Mouse (Mus musculus) small intestine, adult 2 months (tissue): ENCODE measurements around the gene Kndc1. TPM values are rescaled to one million over a fixed set of nuclear protein-coding genes. Genes with fewer than 3 reads are reported as not detected.
A peak's percentile ranks its signal among the peaks of the same experiment; 100 is the strongest.

Experiments used
- H3K27ac ChIP-seq: fragments of 200-500 bp; 2 replicates; pipeline ENCODE4 v1.5.1; 2012; ENCODE audit warnings: low read depth, low read length, control low read depth, inconsistent platforms; ENCODE audit not compliant: insufficient read depth
- H3K27me3 ChIP-seq: fragments of 200-500 bp; 2 replicates; pipeline ENCODE4 v1.6.1; 2012; ENCODE audit warnings: mild to moderate bottlenecking, moderate library complexity, low read length, inconsistent platforms; ENCODE audit not compliant: control insufficient read depth, insufficient read depth
- H3K36me3 ChIP-seq: fragments of 200-500 bp; 2 replicates; pipeline ENCODE4 v1.6.1; 2012; ENCODE audit warnings: mild to moderate bottlenecking, low read length, control low read depth, inconsistent platforms; ENCODE audit not compliant: control insufficient read depth, insufficient read depth
- H3K4me1 ChIP-seq: fragments of 200-500 bp; 2 replicates; pipeline ENCODE4 v1.6.1; 2012; ENCODE audit warnings: low read length, inconsistent platforms, mixed read lengths; ENCODE audit not compliant: control insufficient read depth, insufficient read depth, insufficient read length
- H3K4me3 ChIP-seq: fragments of 200-500 bp; 2 replicates; pipeline ENCODE4 v1.5.1; 2012; ENCODE audit warnings: low read depth, mild to moderate bottlenecking, control low read depth, inconsistent platforms, low read length, moderate library complexity
- CTCF ChIP-seq: fragments of 200-500 bp; IDR thresholded peaks from 2 replicates; pipeline ENCODE4 v1.5.1; 2012; ENCODE audit warnings: low read depth, mild to moderate bottlenecking, control low read depth, inconsistent platforms, low read length, moderate library complexity, mixed read lengths; ENCODE audit not compliant: insufficient replicate concordance, insufficient read length; ENCODE audit errors: extremely low read depth
- POLR2A ChIP-seq: fragments of 200-500 bp; IDR thresholded peaks from 2 replicates; pipeline ENCODE4 v1.6.1; 2012; ENCODE audit warnings: low read depth, mild to moderate bottlenecking, control low read depth, inconsistent platforms, low read length, moderate library complexity
- WGBS: fragments of 180-500 bp; shearing (Covaris S2); methylation state at CpG from one replicate; pipeline ENCODE4 v1.1.7; 2018; 5-methylcytosine and 5-hydroxymethylcytosine counted together
- polyA plus RNA-seq: library from polyadenylated mRNA; depleted of rRNA; stranded (reverse); fragments of >200 nt; gene quantifications from 2 replicates; pipeline ENCODE4 v1.2.3, GENCODE M21; 2012

Gene Kndc1
- polyA plus RNA-seq, 1 experiment, result 0.16 TPM

DNA sequence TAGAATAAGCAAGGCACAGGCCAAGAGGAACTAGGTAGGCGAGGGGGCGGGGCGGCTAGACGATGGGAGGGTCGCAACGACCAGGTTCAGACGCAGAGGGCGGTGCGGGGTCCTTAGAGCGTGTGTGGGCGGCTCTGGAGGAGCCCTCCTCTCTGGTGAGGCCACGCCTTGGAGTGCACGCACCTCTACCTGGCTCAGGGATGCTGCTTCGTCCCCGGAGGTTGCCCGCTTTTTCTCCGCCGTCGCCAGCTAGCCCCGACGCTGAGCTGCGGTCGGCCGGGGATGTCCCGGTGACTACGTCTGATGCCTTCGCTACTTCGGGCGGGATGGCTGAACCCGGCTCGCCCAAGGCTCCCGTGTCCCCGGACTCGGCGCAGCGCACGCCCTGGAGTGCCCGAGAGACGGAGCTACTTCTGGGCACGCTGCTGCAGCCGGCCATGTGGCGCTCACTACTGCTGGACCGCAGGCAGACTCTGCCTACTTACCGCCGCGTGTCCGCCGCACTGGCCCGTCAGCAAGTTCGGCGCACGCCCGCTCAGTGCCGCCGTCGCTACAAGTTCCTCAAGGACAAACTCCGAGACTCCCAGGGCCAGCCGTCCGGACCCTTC lies 49.3 kb downstream of the Kndc1 start, which contains the start of gene Utf1:
Gene Utf1, plus strand, starts transcription at position 116 of the 608 bp plus-strand sequence.
- peaks cover 26% of the 10 kb centered on the region for H3K27me3 ChIP-seq
- no peak within 1 kb of the TSS for H3K27ac ChIP-seq
- WGBS, result 2% methylated on average over 59 of the region's 59 CpGs
- H3K4me3 ChIP-seq, result peak within 1 kb of the TSS; percentile 45
- TF ChIP-seq POLR2A (no peak), CTCF (no peak)
- H3K36me3 ChIP-seq, result no peaks in the 10 kb centered on the region
- peaks cover 8% of the 10 kb centered on the region for H3K4me1 ChIP-seq

DNA sequence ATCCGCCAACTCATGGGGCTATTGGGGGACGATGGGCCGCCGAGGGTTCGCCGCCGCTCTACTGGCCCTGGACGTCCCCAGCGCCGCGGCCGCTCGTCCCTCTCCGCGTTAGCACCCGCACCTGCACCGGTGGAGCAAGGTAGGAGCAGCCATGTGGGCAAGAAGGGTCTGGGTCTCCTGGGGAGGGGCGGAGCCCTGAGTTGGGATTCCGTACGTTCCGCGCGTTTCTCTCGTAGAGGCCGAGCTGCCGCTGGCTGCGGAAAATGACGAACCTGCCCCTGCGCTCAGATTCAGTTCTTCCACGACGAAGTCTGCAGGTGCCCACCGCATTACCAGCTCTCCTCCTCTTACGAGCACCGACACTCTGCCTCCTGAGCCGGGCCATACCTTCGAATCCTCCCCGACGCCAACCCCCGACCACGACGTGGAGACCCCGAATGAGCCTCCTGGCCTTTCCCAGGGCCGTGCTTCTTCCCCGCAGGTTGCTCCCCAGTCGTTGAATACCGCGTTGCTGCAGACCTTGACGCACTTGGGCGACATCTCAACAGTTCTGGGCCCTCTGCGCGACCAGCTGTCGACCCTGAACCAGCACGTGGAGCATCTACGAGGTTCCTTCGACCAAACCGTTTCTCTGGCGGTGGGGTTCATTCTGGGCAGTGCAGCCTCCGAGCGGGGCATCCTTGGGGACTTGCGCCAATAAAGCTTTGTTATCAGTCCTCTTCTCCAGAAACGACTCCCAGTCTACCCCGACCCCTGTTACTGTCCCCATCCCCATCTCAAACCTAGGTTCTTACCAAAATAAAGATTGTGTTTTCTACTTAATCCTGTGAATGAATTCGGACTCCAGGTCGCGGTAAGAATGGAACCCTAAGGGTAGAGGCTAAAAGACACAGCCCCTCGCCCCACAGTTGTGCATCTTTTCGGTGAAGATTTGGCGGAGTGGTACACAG lies 50.1 kb downstream of the Kndc1 start:
- Histone ChIP-seq H3K4me1 (peaks cover 8% of the 10 kb centered on the region), H3K36me3 (no peaks in the 10 kb centered on the region), H3K27me3 (peaks cover 26% of the 10 kb centered on the region), H3K4me3 (peak overlapping the region; percentile 45), H3K27ac (no peak overlapping the region)
- TF ChIP-seq CTCF, result no peak
- TF ChIP-seq POLR2A, result no peak
- WGBS, result 8% methylated on average over 68 of the region's 68 CpGs

DNA sequence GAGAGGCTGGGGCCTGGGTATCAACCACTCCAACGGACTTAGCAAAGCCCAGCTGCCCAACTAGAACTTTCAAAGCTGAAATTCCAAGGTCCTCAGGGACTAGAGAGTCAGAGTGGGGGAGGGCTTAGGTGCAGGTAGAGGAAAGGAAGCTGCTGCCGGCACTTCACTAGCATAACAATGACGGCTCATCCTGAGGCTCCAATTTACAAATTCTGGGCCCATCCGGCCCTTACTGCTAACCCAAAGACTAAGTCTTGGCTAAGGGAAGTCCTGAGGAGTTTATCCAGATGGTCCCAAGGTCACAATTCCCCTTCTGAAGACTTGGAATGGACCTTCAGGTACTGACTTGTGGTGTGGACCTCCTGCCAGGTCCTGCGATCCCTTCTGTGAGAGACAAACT lies 51.0 kb downstream of the Kndc1 start:
- WGBS, result 60% methylated on average over 5 of the region's 5 CpGs
- Histone ChIP-seq H3K4me3 (no peak overlapping the region), H3K27me3 (peaks cover 26% of the 10 kb centered on the region), H3K36me3 (no peaks in the 10 kb centered on the region), H3K4me1 (peaks cover 8% of the 10 kb centered on the region), H3K27ac (no peak overlapping the region)
- TF ChIP-seq POLR2A (no peak), CTCF (no peak)

DNA sequence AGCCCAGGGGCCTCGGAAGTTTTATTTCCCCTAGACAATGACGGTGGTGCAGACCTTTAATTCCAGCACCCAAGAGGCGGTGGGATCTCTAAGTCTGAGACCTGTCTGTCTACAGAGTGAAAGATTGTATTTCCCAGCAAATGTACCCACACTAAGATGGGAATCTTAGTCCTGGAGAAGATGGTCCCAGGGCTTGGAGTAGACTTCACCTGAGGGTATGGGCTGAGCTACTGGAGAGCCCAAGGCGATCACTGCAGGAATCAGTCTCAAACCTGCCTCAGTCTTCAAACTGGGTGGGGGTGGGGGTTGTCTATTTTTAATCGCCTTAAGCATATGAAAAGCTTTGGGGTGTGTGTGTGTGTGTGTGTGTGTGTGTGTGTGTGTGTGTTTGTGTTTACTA lies 51.5 kb downstream of the Kndc1 start:
- H3K27me3 ChIP-seq, result peaks cover 26% of the 10 kb centered on the region
- H3K36me3 ChIP-seq, result no peaks in the 10 kb centered on the region
- no peak overlapping the region for H3K4me3 ChIP-seq
- H3K4me1 ChIP-seq, result peaks cover 8% of the 10 kb centered on the region
- no peak for TF ChIP-seq CTCF
- no peak for TF ChIP-seq POLR2A
- 76% methylated on average over 5 of the region's 5 CpGs for WGBS
- no peak overlapping the region for H3K27ac ChIP-seq

DNA sequence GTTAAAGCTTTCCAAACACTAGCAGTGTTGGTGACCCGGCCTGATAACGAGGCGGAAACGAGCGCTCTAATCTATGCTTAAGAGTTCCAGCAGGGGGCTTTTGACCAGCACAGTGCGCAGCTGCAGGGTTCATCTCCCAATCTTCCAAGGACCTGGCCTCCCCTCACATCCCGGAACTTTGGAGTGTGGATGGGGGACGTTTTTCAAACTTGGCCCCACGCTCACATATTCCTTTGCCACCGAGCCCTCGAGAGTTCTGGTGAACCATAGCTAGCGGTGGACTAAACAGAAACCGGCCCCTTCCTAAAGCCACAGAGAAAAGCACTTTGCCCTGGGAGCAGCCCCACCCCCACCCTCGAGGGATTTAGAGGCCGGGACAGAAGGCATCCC lies 55.4 kb downstream of the Kndc1 start:
- Histone ChIP-seq H3K27me3 (peaks cover 10% of the 10 kb centered on the region), H3K4me1 (no peaks in the 10 kb centered on the region), H3K36me3 (no peaks in the 10 kb centered on the region), H3K27ac (peak overlapping the region; percentile 47), H3K4me3 (peak overlapping the region; percentile 65)
- TF ChIP-seq POLR2A, result no peak
- TF ChIP-seq CTCF, result peak; percentile 45; the same call in 1 of the 2 replicates
- 1% methylated on average over 15 of the region's 15 CpGs for WGBS

DNA sequence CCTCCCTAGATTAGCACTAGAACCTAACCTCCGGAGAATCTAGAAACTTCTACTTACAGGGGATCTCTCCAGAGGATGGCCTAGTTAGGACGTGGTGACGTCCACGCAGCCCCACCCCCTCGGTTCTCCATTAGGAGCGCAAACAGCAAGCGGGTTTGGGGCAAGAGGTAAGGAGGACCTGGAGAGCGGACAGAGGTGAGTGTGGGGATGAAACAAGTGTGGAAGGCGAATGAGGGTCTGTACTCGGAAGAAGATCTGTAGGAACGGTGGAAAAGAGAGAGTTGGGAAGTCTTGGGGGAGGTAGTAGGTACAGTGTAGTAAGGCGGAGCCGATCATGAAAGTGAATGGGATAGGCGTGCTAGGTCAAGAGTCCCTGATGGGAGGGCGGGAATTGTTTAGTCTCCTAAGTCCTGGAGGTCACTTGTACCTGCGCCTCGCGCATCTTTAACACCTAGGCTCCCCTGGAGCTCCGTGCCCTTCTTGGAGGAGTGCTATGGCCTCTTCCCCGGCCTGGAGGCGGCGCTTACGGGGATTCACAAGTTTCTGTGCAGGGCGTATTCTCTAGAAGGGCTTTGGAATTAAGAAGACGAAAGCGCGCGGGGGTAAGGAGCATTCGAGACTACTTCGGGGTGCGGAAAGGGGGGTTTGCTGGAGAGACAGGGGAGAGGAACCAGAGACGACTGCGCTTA lies 55.9 kb downstream of the Kndc1 start:
- H3K4me3 ChIP-seq, result peak overlapping the region; percentile 65
- no peaks in the 10 kb centered on the region for H3K36me3 ChIP-seq
- H3K4me1 ChIP-seq, result no peaks in the 10 kb centered on the region
- H3K27me3 ChIP-seq, result peaks cover 5% of the 10 kb centered on the region
- TF ChIP-seq POLR2A, result no peak
- no peak; the same call in 1 of the 2 replicates for TF ChIP-seq CTCF
- peak overlapping the region; percentile 47 for H3K27ac ChIP-seq
- WGBS, result under 1% methylated on average over 33 of the region's 33 CpGs

DNA sequence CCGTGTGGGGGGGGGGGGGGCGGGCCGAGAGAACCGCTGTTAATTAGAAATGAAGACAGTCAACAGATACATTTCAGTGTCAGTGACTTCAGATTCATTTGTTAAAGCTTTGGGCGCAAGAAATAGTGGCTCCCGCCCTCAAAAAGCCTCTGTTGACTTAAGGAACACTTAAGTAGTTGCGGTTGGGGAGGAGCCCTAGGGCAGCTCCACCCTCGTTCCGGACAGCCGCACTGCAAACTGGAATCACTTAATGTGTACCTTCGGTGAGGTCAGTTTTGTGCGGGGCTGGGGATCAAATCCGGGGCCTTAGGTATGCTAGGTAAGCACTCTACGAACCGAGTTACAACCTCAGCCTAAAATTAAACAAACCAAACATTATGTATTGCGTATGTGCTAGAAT lies 56.6 kb downstream of the Kndc1 start:
- no peak for TF ChIP-seq POLR2A
- no peak for TF ChIP-seq CTCF
- Histone ChIP-seq H3K27me3 (no peaks in the 10 kb centered on the region), H3K4me3 (peak overlapping the region; percentile 65), H3K4me1 (no peaks in the 10 kb centered on the region), H3K36me3 (no peaks in the 10 kb centered on the region), H3K27ac (no peak overlapping the region)
- 2% methylated on average over 16 of the region's 16 CpGs for WGBS
